Mouse (Mus musculus) fibroblast of lung, adult 2 months (primary cell): ENCODE data around the gene Epha5.

Experiments used
- DNase-seq: peaks from one replicate; pipeline ENCODE4 v3.0.0-alpha.2; 2011; ENCODE audit warnings: low read depth

The Epha5 gene

GRCm38 (mm10) chr5:84417062-84417879, at the start of gene Epha5:
TSS of gene Epha5 (minus strand) at chr5:84417382.
- no peak for DNase-seq

GRCm38 (mm10) chr5:84456216-84456615, 39.0 kb upstream of the Epha5 start:
- DNase-seq = no peak

- no peak for DNase-seq
Measured at GRCm38 (mm10) chr5:84454641-84455040, 37.5 kb upstream of the Epha5 start.

GRCm38 (mm10) chr5:84453839-84454238, 36.7 kb upstream of the Epha5 start:
- DNase-seq = no peak

GRCm38 (mm10) chr5:84440232-84440631, 23.1 kb upstream of the Epha5 start:
- no peak for DNase-seq

GRCm38 (mm10) chr5:84415961-84416821, 991 bp downstream of the Epha5 start:
- DNase-seq = no peak

- no peak for DNase-seq
Measured at GRCm38 (mm10) chr5:84414931-84415431, 2.2 kb downstream of the Epha5 start.

- DNase-seq = no peak
Measured at GRCm38 (mm10) chr5:84413026-84413425, 4.2 kb downstream of the Epha5 start.

GRCm38 (mm10) chr5:84408370-84408769, 8.8 kb downstream of the Epha5 start:
- DNase-seq = no peak

GRCm38 (mm10) chr5:84397085-84397484, 20.1 kb downstream of the Epha5 start:
- DNase-seq = no peak

GRCm38 (mm10) chr5:84365334-84365733, 51.8 kb downstream of the Epha5 start:
- no peak for DNase-seq

GRCm38 (mm10) chr5:84359430-84359829, 57.8 kb downstream of the Epha5 start:
- no peak for DNase-seq

GRCm38 (mm10) chr5:84353069-84353468, 64.1 kb downstream of the Epha5 start:
- DNase-seq = no peak

GRCm38 (mm10) chr5:84346728-84347499, 70.3 kb downstream of the Epha5 start:
- no peak for DNase-seq

- no peak for DNase-seq
Measured at GRCm38 (mm10) chr5:84335834-84336465, 81.2 kb downstream of the Epha5 start.

GRCm38 (mm10) chr5:84334481-84334880, 82.7 kb downstream of the Epha5 start:
- no peak for DNase-seq

- no peak for DNase-seq
Measured at GRCm38 (mm10) chr5:84331631-84332030, 85.6 kb downstream of the Epha5 start.

- no peak for DNase-seq
Measured at GRCm38 (mm10) chr5:84320553-84320952, 96.6 kb downstream of the Epha5 start.

- DNase-seq = no peak
Measured at GRCm38 (mm10) chr5:84320138-84320537, 97.0 kb downstream of the Epha5 start.

GRCm38 (mm10) chr5:84318814-84319340, 98.3 kb downstream of the Epha5 start:
- DNase-seq = no peak

GRCm38 (mm10) chr5:84317839-84318238, 99.3 kb downstream of the Epha5 start:
- no peak for DNase-seq
